Mouse (Mus musculus) cortical plate, adult 2 months (tissue): Measurements from ENCODE around the gene Rpp14.

ENCODE experiments used
- CTCF ChIP-seq: fragments of 200-500 bp; IDR thresholded peaks from 2 replicates; pipeline ENCODE4 v1.5.1; 2011; ENCODE audit warnings: mild to moderate bottlenecking, control low read depth, low read length; ENCODE audit not compliant: insufficient read depth; ENCODE audit errors: extremely low read depth
- POLR2A ChIP-seq: fragments of 200-500 bp; IDR thresholded peaks from 2 replicates; pipeline ENCODE4 v1.6.1; 2011; ENCODE audit warnings: mild to moderate bottlenecking, low read length, control low read depth; ENCODE audit not compliant: insufficient read depth; ENCODE audit errors: extremely low read depth

DNA sequence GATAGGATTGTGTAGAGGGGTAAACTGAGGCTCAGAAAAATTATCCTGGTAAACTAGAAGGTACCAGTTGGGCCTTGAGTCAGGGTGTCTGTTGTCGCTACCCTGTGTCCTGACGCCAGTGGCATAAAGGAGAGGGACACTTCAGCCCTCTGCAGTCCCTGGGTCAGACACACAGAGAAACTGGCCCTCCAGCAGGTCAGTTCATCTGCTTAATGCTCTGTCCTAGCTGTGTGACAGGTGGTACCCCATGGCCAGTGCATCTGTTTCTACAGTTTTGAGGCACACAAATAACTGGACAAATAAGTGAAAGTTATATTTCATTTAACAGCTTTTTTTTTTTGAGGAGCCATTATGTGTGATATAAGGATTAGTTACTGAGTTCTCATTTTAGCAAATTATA lies 33.4 kb downstream of the Rpp14 start:
- TF ChIP-seq POLR2A = no peak
- no peak for TF ChIP-seq CTCF
